Mouse (Mus musculus) R1 (cell line): ENCODE results near the gene Clasp2.
"Not testable (repeated sequence)": the region's sequence is repeated elsewhere in the genome, so short reads cannot be mapped to it uniquely, and the experiment has no call there.

ENCODE experiments used
- DNase-seq: peaks from one replicate; pipeline ENCODE4 v3.0.0-alpha.2; 2018; ENCODE audit warnings: low read depth, low spot score

Gene Clasp2

DNA sequence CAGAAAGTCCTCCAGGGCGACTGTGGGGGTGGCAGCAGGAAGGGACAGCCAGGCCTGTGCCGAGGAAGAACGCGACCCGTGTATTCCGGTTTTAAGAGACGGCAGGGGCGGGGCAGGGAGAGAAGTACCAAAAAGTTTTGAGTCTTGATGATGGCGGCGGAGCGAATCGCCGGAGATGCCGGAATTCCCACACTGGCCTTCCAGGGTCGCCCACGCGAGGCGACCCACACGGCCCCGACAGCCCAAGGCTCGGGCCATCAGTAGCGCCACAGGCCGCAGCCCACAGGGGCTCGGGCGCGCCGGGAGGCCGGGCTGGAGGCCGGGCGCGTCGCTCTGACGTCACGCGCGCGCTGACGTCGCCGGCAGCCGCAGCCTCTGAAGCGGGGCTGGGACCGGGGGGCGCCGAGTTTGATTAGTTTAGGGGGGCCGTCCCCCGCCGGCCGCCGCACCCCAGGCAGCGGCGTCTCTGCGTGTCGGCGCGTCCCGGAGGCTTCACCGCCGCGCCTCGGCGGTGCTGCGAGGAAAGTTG, at the start of gene Clasp2:
TSS of gene Clasp2 (plus strand) at position 366 of the 529 bp plus-strand sequence.
- DNase-seq = peak; percentile 79

DNA sequence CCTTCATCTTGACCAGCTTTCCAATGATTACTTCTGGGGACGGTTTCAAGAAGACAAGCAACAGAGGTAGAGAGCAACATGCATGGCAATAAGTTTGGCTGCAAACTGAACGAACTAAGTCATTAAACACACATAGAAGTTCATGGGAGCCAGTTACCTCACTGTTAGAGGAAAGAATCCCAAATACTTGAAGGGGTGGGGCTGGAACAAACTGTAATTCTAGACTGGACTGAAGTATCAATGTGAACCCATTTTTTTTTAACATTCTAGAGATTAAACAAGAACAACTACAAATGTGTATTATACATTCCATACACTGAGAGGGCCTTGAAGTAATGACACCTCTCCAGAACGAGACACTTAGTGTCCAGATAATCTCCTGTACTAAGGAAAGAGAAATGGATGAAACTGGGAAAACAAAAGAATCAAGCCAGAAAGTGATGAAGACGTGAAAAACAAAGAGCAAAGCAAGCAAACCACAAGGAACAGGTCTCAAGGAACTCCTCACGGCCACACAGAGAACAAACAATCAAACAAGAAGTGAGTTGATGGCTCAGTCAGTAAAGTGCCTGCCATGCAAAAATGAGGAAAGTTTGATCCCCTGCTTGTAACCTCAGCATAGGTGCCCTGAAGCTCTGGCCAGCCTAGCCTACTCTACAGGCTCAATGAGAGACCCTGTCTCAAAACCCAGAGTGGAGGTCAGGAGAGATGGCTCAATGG, 39.7 kb upstream of the Clasp2 start:
- no peak for DNase-seq

DNA sequence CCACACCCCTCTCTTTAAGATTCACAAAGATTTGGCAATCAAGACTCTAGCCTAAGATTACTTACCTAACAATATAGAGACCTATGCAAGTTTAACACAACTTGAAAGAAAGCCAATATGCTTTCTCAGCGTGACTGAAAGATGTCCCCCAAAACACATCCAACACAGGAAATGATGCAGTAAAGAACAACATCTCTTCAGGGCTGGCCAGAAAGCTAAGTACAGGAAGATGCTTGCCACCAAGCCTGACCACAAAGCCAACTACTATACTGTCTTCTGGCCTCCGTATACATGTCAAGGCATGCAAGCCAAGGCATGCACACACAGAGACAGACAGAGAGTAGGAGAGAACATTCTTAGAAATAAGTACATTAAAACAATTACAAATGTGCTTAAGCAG, 35.2 kb upstream of the Clasp2 start:
- no peak for DNase-seq

DNA sequence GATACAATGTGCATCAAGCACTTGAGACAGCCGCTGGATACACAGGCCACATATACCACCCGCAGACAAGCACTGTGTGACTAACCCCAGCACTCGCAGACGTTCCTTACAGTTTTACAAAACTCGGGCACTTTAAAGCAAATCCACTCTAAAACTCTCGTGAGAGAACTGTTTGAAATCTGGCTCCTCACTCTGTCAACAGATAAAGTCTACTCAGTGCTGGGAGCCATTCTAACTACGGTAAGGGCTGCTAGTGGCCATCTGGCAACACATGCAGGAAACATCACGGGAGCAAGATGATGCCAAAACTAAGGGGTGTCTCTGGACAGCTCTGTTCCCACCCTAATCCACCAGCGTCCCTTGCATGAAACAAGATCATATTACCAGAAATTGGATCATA, 34.4 kb upstream of the Clasp2 start:
- no peak for DNase-seq

DNA sequence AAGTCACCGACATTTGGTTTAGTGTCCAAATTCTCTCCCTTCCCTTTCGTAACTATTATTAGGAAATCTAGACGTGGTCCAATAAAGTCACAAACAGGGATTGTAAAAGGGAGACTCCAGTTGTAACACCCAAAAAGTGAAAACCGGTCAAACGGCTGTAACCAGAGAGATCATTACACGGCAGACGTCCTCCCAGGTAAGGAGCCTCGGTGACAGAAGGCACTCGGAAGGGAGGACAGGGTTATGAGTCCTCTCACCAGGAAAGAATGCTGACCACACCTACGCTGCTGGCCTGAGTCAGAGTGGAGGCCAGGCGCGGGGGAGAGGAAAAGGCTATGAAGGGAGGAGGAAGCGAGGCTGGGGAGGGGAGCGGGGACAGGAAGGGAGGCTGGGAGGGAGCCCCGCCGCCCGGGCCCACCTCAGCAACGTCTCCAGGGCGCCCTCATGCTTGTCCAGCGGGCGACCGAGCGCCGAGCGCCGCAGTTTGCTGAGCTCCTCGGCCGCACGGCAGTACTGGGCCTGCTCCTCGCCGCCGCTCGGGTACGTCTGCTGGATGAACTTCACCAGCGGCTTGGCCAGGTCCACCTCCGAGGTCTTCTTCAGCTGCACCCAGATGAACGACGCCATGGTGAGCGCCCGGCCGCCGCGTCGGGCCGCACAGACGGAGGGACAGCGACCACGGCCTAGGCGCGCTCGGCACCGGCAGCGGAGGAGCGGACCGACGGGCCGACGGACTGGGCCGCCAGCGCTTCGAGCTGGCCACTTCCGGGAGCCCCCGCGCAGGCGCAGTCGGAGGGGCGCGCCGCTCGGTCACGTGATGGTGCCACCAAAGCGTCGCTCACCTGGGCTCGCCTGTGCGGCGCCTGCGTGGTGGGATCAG, 33.6 kb upstream of the Clasp2 start, which contains the start of gene Pdcd6ip:
TSS of gene Pdcd6ip (minus strand) at position 779 of the 880 bp plus-strand sequence.
- DNase-seq = peak; percentile 75

DNA sequence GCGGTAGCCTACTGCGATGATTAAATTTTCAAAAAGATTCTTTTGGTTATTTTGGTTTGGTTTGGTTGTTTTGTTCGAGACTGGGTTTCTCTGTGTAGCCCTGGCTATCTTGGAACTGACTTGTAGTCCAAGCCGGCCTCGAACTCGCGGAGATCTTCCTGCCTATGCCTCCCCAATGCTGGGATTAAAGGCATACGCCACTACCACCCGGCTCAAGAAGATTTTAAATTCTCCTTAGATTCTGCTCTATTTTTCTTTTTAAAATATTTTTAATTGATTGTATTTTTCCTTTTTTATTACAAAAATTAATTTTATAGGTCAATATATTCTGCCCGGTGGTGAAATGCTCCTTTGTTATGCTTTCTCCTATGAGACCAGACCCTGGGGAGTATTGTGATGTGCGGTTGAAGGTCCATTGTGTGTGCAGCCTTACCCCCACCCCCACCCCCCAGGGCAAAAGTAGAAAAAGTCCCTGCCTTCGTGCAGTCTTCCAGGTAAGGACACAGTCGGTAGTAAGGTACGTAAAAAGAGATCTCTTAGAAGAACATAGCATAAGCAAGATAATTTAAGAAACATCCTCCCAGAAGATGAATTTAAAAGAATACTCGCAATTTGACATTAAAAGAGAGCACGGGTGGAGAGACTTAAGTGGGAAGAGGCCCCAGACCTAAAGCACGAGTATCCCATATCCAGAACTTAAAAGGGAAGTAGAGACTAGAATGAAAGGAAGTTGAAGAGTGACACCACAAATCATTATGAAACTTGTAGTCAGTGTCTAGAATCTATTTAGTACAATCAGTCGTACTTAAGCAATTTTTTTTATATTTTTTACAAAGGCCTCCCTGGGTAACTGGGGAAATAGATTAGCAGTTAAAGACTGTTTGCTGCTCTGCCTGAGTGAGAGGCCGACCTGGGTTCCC, 32.7 kb upstream of the Clasp2 start:
- no peak for DNase-seq

DNA sequence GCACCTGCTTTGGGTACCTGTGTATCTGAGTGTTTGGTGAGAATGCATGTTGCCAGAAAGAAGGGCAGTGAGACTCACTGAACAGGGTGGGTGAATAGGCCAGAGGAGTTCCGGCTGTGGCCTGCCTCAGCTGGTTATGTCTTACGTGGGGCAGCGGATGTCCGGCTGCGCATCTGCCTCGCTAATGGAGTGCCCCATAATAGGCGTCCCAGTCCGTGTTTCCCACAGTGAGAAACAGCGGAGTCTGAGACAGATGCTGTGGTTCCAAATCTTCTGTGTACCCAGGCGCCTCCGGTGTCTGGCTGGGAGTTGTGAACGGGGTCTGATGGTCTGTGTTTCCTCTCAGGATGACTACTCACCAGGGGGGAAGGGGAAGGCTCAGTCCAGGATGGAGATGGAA, 30.4 kb upstream of the Clasp2 start:
- peak; percentile 40 for DNase-seq

DNA sequence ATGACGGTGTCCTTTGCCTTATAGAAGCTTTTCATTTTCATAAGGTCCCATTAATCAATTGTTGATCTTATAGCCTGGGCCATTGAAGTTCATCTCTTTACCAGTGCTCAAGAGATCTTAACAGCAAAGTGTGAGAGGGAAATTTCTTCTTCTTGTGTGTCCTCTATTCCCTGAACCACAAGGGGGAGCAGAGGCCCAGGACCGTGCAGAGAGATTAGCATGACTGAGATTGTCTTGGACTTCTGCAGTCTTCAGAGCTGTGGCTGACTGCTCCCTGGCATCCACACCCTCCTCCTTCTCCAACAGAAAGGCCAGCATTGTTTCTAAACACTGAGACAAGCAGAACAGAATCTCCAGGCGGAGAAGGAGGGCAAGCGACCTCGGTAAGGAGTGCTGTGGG, 22.2 kb upstream of the Clasp2 start:
- DNase-seq = peak; percentile 72

DNA sequence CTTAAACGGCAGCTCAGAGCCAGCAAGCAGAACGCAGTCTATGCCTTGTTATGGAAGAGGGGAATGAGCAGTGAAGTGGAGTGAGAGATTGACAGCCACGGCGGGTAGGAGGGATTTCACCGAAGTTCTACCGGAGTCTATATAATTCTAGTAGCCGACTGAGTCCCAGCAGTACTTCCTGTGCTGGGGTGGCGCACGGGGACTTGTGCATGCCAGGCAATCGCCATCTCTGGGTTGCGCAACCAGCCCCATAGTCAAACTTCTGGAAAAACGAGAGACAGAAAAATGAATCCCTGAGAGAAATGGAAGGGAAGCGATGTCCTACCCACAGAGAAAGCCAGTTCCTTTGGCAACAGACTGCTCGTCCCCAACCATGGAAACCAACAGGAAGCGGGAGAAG, 16.6 kb upstream of the Clasp2 start:
- no peak for DNase-seq

DNA sequence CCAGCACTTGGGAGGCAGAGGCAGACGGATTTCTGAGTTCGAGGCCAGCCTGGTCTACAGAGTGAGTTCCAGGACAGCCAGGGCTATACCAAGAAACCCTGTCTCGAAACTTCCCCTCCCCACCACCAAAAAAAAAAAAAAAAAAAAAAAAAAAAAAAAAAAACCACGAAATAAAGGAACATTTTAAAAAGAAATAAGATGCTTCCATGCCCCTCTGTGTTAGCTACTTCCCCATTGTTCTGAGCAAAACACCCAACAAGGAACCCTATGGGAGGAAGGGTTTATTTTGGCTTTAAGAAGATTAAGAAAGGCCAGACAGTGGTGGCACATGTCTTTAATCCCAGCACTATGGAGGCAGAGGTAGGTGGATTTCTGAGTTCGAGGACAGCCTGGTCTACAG, 15.7 kb upstream of the Clasp2 start:
- not testable (repeated sequence) for DNase-seq

DNA sequence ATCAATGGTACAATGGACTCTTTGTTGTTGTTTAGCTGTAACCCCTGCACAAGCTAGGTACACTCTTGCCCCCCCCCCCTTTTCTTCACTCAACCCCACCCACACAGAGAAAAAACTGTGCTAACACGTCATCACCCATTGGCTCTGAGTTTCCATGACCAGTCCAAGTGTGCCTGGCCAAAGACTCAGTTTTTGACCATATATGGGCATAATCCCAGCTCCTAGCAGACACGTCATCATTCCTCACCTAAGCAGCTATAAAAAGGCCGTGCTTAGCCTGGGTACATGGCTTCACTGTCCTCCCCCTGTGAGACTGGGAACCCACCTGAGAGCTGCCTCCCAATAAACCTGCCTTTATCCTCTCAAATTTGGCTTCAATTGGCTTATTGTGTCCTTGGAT, 15.1 kb upstream of the Clasp2 start:
- peak; percentile 57 for DNase-seq

DNA sequence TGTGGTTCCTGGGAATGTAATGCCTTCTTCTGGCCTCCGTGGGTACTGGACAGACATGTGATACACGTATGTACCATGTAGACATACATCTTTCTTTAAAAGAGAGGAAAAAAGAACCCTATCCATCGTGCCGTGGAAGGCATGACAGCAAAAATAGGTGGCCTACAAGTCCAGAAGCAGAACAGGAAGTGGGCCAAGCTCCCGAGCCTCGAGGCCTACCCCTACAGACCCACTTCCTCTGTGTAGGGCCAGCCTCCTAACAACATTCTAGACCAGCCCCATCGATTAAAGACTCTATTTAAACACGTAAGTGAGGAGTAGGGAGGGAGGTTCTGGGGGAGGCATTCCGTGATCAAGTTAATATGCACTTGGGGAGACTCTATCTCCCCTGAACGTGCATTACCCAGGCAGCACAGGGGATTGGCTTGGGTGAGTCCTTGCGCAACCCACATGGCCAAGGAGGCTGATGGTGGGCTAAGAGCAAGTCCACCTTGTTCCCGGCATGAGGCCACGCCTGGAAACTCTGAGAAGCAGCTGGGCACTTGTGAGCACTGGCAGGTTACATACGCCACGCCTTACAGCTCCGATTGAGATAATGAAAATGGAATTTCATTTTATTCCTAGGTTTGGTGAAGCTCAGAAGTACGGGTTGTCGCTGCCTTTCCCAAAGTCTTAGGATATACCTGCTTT, 14.1 kb upstream of the Clasp2 start:
- no peak for DNase-seq

DNA sequence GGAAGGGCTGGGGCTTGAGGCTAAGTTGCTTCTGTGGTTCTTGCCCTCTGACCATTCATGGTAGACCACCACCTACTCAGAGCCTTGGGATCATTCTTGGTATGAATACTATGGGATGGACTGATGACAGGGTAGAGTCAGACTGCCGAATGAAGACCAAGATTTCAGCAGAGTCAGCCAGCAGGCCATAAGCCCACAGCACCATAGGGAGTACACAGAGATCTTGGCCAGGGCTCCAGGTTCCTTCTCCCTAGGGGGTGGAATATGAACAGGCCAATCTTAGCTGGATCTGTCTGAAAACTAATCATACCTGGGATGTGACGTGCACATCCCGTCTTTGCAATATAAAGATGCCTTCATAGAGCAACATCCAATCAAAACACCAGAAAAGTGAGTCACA, 9.7 kb upstream of the Clasp2 start:
- DNase-seq = no peak

DNA sequence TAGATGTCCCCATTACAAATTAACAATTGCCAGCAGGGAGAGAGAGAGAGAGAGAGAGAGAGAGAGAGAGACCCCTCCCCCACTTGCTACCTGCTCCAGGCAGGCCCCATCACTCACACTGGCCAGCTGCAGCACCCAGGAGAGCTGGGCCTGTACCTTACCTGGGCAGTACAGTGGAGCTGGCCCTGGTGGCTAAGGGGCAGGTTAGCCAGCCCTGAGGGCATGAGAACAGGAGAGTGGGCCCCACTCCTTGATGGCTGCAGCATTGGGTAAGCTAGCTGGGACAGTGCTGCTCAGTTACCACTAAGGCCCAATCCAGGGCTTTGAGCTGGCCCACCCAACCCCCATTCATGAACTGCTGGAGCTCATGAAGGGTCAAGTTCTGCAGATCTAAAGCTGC, 5.4 kb upstream of the Clasp2 start:
- DNase-seq = no peak

DNA sequence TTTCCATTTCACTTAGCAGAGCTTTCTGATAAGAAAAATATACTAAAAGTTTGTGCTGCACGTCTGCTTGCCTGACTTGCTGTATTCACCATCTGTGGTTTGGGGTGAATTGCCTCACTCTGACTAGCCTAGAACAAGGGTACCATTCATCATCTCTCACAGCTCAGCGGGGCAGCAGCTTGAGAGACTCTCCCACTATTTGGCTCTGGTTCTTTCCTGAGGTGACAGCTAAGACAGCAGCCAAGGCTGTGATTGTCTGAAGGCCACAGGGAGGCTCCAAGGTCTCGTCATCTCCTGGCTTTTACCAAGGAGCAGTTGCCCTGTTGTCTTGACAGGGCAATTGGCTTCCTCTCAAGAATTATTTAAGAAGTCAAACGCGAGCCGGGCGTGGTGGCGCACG, 3.3 kb upstream of the Clasp2 start:
- no peak for DNase-seq

DNA sequence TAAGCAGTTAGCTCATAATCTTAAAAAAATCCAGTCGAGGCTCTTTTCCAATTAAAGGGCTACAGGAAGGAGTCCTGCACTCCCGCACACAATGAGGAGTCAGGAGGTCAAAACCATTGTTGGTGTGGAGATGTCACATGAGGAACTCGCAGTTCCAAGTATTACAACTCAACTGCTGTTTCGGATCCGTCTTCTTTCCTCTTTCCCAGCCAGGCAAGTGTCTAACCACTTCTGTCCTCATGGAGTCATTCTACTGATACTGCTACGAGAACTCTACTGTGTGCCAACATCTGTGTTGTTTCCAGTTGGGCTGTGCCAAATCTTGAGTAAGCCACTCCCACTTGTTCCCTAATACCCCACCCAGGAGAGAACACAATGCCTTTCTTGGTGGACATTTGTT, 2.3 kb upstream of the Clasp2 start:
- DNase-seq = no peak

DNA sequence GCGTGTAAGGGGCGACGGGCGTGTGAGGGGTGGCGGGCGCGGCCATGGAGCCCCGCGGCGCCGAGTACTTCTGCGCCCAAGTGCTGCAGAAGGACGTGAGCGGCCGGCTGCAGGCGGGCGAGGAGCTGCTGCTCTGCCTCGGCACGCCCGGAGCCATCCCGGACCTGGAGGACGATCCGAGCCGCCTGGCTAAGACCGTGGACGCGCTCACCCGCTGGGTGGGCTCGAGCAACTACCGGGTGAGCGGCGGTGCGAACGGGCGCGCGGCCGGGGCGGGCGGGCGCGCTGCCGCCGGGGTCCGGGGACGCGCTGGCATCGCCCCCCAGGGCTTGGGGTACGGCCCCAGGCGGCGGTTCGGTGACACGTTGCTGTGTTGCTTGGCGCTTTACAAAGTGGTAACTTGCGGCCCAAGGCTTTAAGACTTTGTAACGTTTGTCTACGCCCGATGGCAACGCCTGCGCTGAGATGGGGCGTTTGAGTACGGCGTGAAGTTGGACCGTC, 414 bp downstream of the Clasp2 start:
- DNase-seq = peak; percentile 72

DNA sequence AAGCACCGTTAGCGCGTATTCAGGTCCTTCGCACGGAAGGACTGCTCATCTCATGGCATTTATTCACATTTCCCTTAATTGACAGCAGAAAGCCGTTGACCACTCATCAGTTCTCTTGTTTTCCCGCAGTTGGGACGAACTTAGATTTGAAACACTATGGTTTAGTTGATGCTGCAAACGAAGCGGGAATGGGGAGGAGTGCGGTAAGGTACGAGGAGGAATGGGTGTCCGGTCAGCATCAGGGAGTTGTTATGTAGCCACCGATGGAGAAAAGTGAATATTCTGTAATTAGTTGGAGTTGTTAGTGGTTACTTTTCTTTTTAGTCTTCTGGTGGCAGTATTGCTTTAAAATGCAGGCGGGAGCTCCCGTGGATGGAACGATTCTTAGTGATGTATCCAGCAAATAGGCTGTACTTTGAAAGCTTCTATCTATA, 1.1 kb downstream of the Clasp2 start:
- no peak for DNase-seq

DNA sequence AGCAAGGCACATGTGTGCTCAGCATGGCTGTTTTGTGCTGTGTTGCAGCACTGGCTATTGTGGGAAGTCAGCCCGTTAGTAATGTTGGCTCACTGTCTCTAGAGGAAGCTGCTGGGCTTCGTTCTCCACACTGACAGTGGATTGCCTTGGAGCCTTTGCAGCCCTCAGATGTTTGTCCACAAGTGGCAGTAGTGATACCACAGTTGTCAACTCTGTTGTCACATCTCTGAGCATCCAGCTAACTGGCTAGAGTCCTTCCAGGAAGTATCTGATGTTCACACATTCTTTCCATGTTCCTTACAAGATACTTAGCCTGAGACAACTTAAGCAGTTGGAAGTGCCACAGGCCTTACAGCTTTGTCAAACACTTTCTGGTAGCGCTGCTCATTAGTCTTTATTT, 2.0 kb downstream of the Clasp2 start:
- no peak for DNase-seq

DNA sequence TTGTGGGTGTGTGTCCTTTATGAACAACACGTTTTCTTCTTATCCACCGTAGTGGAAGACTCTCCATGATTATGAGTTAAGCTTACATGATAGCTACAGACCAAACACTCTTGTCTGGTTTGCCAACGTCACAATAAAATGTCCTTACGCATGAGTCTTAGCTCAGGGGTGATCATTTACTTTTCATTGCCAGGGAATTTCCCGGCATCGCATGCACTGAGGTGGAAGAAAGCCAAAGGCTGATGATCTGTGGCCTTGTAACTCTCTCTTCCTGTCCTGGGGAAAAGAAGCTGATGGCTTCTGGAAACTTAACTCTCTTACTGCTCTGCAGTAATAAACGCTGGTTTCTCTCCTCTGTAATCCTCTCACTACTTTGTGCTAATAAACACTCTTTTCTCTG, 8.1 kb downstream of the Clasp2 start:
- DNase-seq = no peak
